ENCODE assay signal across 17 mouse cellular contexts in genomic region chr4:106497776-106498470, GRCm38 (mm10). TPM values are rescaled to one million over a fixed set of nuclear protein-coding genes. Genes with fewer than 3 reads are reported as not detected.
DNase-seq lines count a peak whose midpoint lies in the region; ATAC-seq and TF ChIP-seq lines count a peak whose summit lies in the region.
"Had no signal": no experiment of that assay in that cellular context is flagged by ENCODE, and none has a peak within 500 bp of the region (broad histone marks: within the 10 kb centered on the region; RNA-seq: fewer than 3 reads in every experiment).

No protein-coding gene starts in this region.

- H3K27me3 ChIP-seq in forebrain, embryonic 16.5 days (replicated peaks; ENCODE audit: control insufficient read depth, insufficient read depth, low read length), result no peaks in the 10 kb centered on the region
- no peaks in the 10 kb centered on the region for H3K27me3 ChIP-seq in forebrain, embryonic 11.5 days (ENCODE audit: control insufficient read depth, insufficient read depth, low read length)
- no peaks in the 10 kb centered on the region for H3K27me3 ChIP-seq in lung, embryonic 14.5 days (ENCODE audit: insufficient read depth, low read length)
- H3K27me3 ChIP-seq in embryonic facial prominence, embryonic 12.5 days, result no peaks in the 10 kb centered on the region
- peaks cover 8% of the 10 kb centered on the region; the same call in 1 of the 2 replicates for H3K27me3 ChIP-seq in limb, embryonic 12.5 days
- H3K27me3 ChIP-seq: Patski had no signal

- no peak for TF ChIP-seq CTCF in lung, embryonic 14.5 days (IDR thresholded peaks at IDR 0.05; ENCODE audit: low read depth)

- no peaks in the 10 kb centered on the region for H3K36me3 ChIP-seq in forebrain, embryonic 16.5 days (ENCODE audit: control insufficient read depth, insufficient read depth)
- H3K36me3 ChIP-seq in forebrain, embryonic 11.5 days (ENCODE audit: control insufficient read depth, insufficient read depth, low read length), result no peaks in the 10 kb centered on the region
- H3K36me3 ChIP-seq in lung, embryonic 14.5 days (ENCODE audit: insufficient read depth), result no peaks in the 10 kb centered on the region
- no peaks in the 10 kb centered on the region for H3K36me3 ChIP-seq in embryonic facial prominence, embryonic 12.5 days
- no peaks in the 10 kb centered on the region for H3K36me3 ChIP-seq in limb, embryonic 12.5 days
- H3K36me3 ChIP-seq: heart, embryonic 10.5 days had no signal

- H3K4me3 ChIP-seq in forebrain, embryonic 16.5 days (replicated peaks; ENCODE audit: low read length), result no peak overlapping the region
- no peak overlapping the region for H3K4me3 ChIP-seq in forebrain, embryonic 11.5 days (ENCODE audit: low read depth, low read length)
- H3K4me3 ChIP-seq in lung, embryonic 14.5 days (ENCODE audit: low read depth, low read length), result no peak overlapping the region
- no peak overlapping the region for H3K4me3 ChIP-seq in embryonic facial prominence, embryonic 12.5 days
- no peak overlapping the region for H3K4me3 ChIP-seq in limb, embryonic 12.5 days (replicated peaks)
- H3K4me3 ChIP-seq: heart, embryonic 10.5 days had no signal

- no peak overlapping the region for H3K4me2 ChIP-seq in forebrain, embryonic 16.5 days (ENCODE audit: low read length)
- H3K4me2 ChIP-seq in forebrain, embryonic 11.5 days (ENCODE audit: low read depth, low read length, severe bottlenecking), result no peak overlapping the region
- no peak overlapping the region for H3K4me2 ChIP-seq in lung, embryonic 14.5 days
- H3K4me2 ChIP-seq in embryonic facial prominence, embryonic 12.5 days (replicated peaks), result no peak overlapping the region
- H3K4me2 ChIP-seq in limb, embryonic 12.5 days, result no peak overlapping the region

- 60% methylated on average over 8 of the region's 8 CpGs for WGBS in forebrain, embryonic 16.5 days
- WGBS in forebrain, embryonic 11.5 days, result 58% methylated on average over 8 of the region's 8 CpGs
- WGBS in lung, embryonic 14.5 days, result 44% methylated on average over 8 of the region's 8 CpGs
- 45% methylated on average over 8 of the region's 8 CpGs for WGBS in embryonic facial prominence, embryonic 12.5 days
- 54% methylated on average over 8 of the region's 8 CpGs for WGBS in limb, embryonic 12.5 days

- H3K9ac ChIP-seq in forebrain, embryonic 16.5 days (replicated peaks; ENCODE audit: low read depth, low read length), result no peak overlapping the region
- no peak overlapping the region for H3K9ac ChIP-seq in forebrain, embryonic 11.5 days (ENCODE audit: low read length)
- no peak overlapping the region for H3K9ac ChIP-seq in lung, embryonic 14.5 days
- no peak overlapping the region for H3K9ac ChIP-seq in embryonic facial prominence, embryonic 12.5 days
- no peak overlapping the region for H3K9ac ChIP-seq in limb, embryonic 12.5 days (replicated peaks)
- H3K9ac ChIP-seq: liver, postnatal 0 days had no signal

- no peaks in the 10 kb centered on the region for H3K4me1 ChIP-seq in forebrain, embryonic 16.5 days (replicated peaks; ENCODE audit: control insufficient read depth, insufficient read depth, low read length)
- peaks cover 12% of the 10 kb centered on the region for H3K4me1 ChIP-seq in forebrain, embryonic 11.5 days (replicated peaks; ENCODE audit: control insufficient read depth, insufficient read depth, low read length)
- no peaks in the 10 kb centered on the region for H3K4me1 ChIP-seq in lung, embryonic 14.5 days (ENCODE audit: insufficient read depth)
- H3K4me1 ChIP-seq in embryonic facial prominence, embryonic 12.5 days, result peaks cover 22% of the 10 kb centered on the region
- H3K4me1 ChIP-seq in limb, embryonic 12.5 days (replicated peaks), result peaks cover 23% of the 10 kb centered on the region

- H3K27ac ChIP-seq in forebrain, embryonic 16.5 days (ENCODE audit: low read length), result no peak overlapping the region
- H3K27ac ChIP-seq in forebrain, embryonic 11.5 days (ENCODE audit: low read depth, low read length), result no peak overlapping the region
- H3K27ac ChIP-seq in lung, embryonic 14.5 days (ENCODE audit: low read depth), result no peak overlapping the region
- no peak overlapping the region for H3K27ac ChIP-seq in embryonic facial prominence, embryonic 12.5 days
- H3K27ac ChIP-seq in limb, embryonic 12.5 days, result no peak overlapping the region
- H3K27ac ChIP-seq: heart, embryonic 10.5 days had no signal

- ATAC-seq in forebrain, embryonic 16.5 days, result peak; percentile 47
- ATAC-seq in forebrain, embryonic 11.5 days (replicated peaks; ENCODE audit: low FRiP score), result no peak
- 0 out of 2 replicates have a peak, but pooled peaks have one; percentile 33 for ATAC-seq in lung, embryonic 14.5 days (ENCODE audit: insufficient read depth)
- ATAC-seq in embryonic facial prominence, embryonic 12.5 days (ENCODE audit: insufficient number of reproducible peaks, insufficient read depth, low FRiP score, low TSS enrichment), result peak; percentile 8; the same call in 1 of the 2 replicates
- ATAC-seq in limb, embryonic 12.5 days (ENCODE audit: insufficient number of reproducible peaks, insufficient read depth, low FRiP score, low TSS enrichment, low read depth), result peak; percentile 22; the same call in 1 of the 2 replicates
- ATAC-seq: liver, postnatal 0 days; Patski had no signal

- H3K9me3 ChIP-seq in forebrain, embryonic 16.5 days (ENCODE audit: control insufficient read depth, low read length), result no peaks in the 10 kb centered on the region
- H3K9me3 ChIP-seq in forebrain, embryonic 11.5 days (ENCODE audit: control insufficient read depth, low read length), result no peaks in the 10 kb centered on the region
- no peaks in the 10 kb centered on the region for H3K9me3 ChIP-seq in lung, embryonic 14.5 days (ENCODE audit: low read depth, low read length)
- no peaks in the 10 kb centered on the region for H3K9me3 ChIP-seq in embryonic facial prominence, embryonic 12.5 days
- H3K9me3 ChIP-seq in limb, embryonic 12.5 days, result no peaks in the 10 kb centered on the region
- H3K9me3 ChIP-seq: heart, embryonic 10.5 days had no signal

- no peak for DNase-seq in forebrain, embryonic 11.5 days (ENCODE audit: low spot score)
- DNase-seq in lung, embryonic 14.5 days, result no peak
- no peak for DNase-seq in lung, postnatal 36 days
- no peak for DNase-seq in Muller cell, postnatal 12 days (ENCODE audit: inconsistent ontology term)
- no peak for DNase-seq in right cerebral cortex, postnatal 10 days (ENCODE audit: low spot score in 2 of 2)
- DNase-seq: cerebellum, postnatal 14 days; gastrocnemius, postnatal 14 days; heart, postnatal 14 days; kidney, postnatal 4 days; liver, postnatal 0 days had no signal

RNA-seq across cellular contexts. Expression of gene Bsnd, which starts 5.8 kb away (rescaled TPM):
- polyA plus RNA-seq in forebrain, embryonic 16.5 days (2015; fragmentation: Nextera tagmentation; extraction: Ambion mirVana), result not detected in 2 replicates
- polyA plus RNA-seq in forebrain, embryonic 11.5 days (2014; fragmentation: Nextera tagmentation; extraction: Ambion mirVana), result not detected in 2 replicates
- not detected in 2 replicates for polyA plus RNA-seq in lung, embryonic 14.5 days (2014; fragmentation: Nextera tagmentation; extraction: Ambion mirVana)
- not detected in 2 replicates for polyA plus RNA-seq in embryonic facial prominence, embryonic 12.5 days (2016; fragmentation: Nextera tagmentation; extraction: Ambion mirVana)
- polyA plus RNA-seq in limb, embryonic 12.5 days (2016; fragmentation: Nextera tagmentation; extraction: Ambion mirVana), result not detected in 2 replicates
- polyA plus RNA-seq: intestine, embryonic 14.5 days; limb, embryonic 14.5 days; liver, postnatal 0 days had no signal

RNA-seq across cellular contexts. Expression of gene Pcsk9, which starts 33.8 kb away (rescaled TPM):
- 0.77 and 0.99 TPM in 2 replicates for polyA plus RNA-seq in forebrain, embryonic 16.5 days (2015; fragmentation: Nextera tagmentation; extraction: Ambion mirVana)
- polyA plus RNA-seq in forebrain, embryonic 11.5 days (2014; fragmentation: Nextera tagmentation; extraction: Ambion mirVana), result 3.9 and 4.8 TPM in 2 replicates
- 1.9 and 2.3 TPM in 2 replicates for polyA plus RNA-seq in lung, embryonic 14.5 days (2014; fragmentation: Nextera tagmentation; extraction: Ambion mirVana)
- polyA plus RNA-seq in embryonic facial prominence, embryonic 12.5 days (2016; fragmentation: Nextera tagmentation; extraction: Ambion mirVana), result 1.8 and 1.9 TPM in 2 replicates
- polyA plus RNA-seq in limb, embryonic 12.5 days (2016; fragmentation: Nextera tagmentation; extraction: Ambion mirVana), result 1.9 and 2.2 TPM in 2 replicates
